Mouse (Mus musculus): Measurements from ENCODE around the gene Gpatch4. TPM values are rescaled to one million over a fixed set of nuclear protein-coding genes. Genes with fewer than 3 reads are reported as not detected.

The Gpatch4 gene
- total RNA-seq (2014; fragmentation: Nextera tagmentation) (45.8 and 50.5 TPM in 2 replicates), total RNA-seq (2017) (39.6 and 40.8 TPM in 2 replicates)

DNA sequence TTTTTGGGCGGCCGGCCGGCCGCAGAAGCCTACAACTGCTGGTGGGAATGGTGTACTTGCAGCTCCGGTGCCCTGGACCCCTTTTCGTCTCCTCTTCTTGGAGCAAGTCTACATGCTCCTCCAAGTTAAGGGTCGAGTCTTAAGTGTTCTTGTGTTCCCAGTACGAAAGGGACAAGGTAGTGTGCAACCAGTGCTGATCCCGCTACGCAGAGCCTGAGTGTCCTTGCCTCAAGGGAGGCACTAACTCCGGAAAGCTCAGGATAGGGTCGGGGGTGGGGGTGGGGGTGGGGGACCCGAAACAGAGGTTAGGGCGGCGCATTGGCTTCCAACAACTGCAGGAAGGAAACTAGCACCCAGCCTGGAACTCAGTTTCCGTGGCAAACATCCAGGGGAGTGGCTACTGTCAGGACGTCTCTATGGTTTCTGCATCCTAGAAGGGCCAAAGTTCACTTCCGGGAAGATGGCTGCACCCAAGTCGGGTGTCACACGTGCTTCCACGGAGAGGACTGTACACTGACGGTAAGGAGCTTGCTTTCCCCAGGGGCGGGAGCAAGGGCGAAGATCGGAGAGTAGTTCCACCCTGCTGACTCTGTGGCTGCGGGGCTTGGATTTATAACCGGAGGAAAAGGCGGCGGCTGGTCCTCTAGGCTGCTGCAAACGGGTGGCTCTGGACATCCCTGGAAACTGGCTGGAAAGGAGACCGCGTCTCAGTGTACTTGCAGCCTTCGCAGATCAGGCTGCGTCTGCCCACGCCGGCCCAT, at the start of gene Gpatch4:
TSS of gene Gpatch4 (plus strand) at position 448 of the 761 bp plus-strand sequence.
- ATAC-seq (replicated peaks; ENCODE audit: poor library complexity, severe bottlenecking), result peak; percentile 99

DNA sequence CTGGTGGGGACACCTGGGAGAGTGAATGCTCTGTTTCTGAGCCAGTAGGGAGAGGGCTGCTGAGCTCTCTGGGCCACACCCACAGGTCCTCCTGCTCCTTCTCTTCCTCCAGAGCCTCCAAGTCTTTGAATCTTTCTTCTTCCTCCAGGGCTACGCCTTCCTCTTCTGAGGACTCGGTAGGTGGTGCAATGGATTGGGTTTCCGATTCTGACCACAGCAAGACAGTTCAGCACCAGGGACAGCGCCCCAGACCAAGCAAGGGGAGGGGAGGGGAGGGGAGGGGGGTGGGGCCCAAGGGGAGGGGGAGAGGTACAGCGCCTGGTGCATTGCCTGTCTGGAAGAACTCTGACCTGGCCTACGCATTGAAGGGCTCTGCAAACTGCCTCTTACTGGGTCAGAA, 49.5 kb upstream of the Gpatch4 start:
- peak; percentile 84 for ATAC-seq (replicated peaks; ENCODE audit: poor library complexity, severe bottlenecking)

DNA sequence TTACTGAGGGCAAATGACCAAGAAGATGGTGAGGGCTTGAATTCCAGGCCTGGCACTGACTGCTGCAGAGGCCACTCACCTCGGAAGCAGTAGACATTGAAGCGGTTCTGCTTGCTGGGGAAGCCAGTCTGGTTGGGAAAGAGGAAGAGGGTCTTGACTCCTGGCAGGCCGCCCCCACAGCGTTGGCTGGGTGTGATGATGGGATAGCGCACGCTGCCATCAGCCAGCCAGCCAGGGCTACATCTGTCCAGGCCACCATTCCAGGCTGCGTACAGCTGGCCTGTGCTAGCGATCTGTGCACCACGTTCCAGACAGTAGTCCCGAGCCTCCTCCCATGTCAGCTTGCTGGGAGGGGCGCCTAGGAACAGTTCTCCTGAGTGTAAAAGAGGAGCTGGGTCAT, 47.6 kb upstream of the Gpatch4 start:
- ATAC-seq (replicated peaks; ENCODE audit: poor library complexity, severe bottlenecking), result no peak

DNA sequence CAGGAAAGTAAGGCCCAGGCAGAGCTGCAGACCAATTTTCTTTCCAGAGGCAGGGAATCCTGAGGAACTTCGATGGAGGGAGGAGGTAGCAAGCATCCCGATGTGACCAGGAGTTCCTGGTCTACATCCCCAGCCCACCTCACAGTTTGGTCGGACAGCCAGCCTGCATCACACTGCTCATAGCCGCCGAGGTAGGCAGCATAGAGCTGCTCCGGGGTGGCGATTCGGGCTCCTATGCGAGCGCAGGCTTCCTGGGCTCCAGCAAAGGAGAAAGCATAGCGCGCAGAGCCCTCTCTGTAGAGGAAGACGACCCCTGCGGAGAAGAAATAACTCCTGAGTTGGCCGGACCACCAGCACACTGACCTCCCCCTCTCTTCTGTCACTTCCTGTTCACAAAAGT, 46.5 kb upstream of the Gpatch4 start:
- no peak for ATAC-seq (replicated peaks; ENCODE audit: poor library complexity, severe bottlenecking)

DNA sequence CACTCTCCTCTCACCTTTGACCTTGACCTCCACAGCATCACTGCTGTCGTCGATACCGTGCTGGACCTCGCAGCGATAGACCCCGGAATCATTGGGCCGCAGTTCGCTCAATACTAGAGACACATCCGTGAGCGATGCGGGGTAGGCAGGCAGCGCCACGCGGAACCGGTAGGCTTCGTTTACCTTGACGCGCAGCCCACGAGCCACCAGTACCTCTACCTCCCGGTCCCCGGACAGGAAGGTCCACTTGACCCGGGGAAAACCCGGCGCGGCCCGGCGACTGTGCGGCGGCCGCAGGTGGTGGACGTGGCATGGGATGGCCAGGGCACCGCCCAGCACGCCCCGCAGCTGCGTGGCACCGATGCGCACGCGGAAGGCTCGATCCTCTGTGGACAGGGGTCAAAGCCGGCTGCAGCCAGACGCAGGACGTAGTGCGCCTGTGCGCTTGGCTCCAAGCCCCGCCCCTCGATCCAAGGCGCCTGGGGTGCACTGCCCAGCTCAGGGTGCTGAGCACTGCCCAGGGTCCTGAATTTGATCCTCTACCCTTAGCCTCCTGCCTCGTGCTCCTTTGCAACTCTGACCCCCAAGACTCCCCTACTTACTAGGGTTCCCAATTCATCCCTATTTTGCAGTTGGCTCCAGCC, 45.8 kb upstream of the Gpatch4 start:
- peak; percentile 44 for ATAC-seq (replicated peaks; ENCODE audit: poor library complexity, severe bottlenecking)

DNA sequence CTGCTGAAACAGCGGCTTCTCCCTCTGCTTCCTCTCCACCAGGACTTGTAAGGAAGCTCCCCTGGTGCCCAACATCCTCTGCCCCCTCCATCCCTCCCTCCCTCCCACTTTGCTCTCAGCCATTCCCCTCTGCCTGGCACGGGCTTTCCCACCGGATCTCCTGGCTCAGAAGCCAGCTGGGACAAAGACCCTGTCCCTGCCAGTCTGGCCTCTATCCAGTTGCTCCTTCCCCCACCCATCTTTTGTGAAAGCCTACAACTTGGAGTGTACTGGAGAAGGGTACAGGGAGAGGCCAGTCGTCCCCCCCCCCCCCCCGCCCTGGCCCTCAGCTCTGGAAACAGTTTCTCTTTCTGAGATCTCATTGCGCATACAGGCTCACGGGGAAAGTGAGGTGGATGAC, 44.2 kb upstream of the Gpatch4 start:
- ATAC-seq (replicated peaks; ENCODE audit: poor library complexity, severe bottlenecking), result no peak

DNA sequence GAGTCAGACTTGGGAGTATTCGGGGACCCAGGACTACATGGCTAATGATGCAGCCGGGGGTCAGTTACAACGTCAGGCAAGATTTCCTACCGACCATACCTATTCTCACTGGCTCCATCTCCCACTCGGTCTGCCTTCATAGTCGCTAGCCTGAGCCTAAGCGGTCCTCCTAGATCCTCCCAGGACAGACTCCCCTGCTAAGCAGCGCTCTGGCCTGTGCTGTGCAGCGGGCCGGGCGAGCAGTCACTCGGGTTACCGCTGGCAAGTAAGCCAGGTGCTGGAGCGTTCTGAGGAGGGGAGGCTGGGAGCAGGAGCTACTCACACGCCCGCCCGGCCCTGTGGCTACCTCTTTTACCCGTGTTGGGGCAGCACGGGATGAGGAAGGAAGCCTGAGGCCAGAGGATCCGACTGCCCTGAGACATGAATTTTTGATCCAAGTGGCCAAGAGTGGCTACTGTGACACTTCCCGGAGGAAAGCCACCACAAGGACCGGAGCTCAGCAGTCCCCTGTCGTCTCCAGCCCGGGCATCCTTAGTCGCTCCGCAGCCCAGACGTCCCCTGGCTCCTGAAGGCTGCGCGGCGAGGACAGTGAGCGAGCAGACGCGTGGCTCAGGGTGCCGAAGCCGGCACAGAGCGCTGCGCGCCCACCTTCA, 43.5 kb upstream of the Gpatch4 start:
- ATAC-seq (replicated peaks; ENCODE audit: poor library complexity, severe bottlenecking), result no peak

DNA sequence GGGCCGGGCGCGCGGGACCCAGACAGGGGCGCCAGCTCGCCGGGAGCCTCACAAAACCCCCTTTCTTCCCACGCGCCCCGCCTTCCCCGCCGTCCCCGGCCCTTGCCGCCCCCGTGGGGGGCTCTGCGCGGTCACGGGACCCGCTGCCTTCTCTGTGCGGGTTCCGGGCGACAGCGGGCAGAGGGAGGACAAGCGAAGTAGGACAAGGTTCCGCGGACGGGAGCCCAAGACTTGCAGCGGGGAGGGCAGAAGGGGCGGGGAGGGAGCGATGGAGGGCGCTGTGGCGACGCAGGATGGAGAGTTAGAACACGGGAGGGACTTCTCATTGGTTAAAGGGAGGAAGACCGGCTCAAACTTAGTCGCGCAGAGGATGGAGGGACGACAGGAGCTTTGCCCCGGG, 42.7 kb upstream of the Gpatch4 start, which contains the start of gene Bcan:
TSS of gene Bcan (minus strand) at position 50 of the 400 bp plus-strand sequence.
- ATAC-seq (replicated peaks; ENCODE audit: poor library complexity, severe bottlenecking), result no peak

DNA sequence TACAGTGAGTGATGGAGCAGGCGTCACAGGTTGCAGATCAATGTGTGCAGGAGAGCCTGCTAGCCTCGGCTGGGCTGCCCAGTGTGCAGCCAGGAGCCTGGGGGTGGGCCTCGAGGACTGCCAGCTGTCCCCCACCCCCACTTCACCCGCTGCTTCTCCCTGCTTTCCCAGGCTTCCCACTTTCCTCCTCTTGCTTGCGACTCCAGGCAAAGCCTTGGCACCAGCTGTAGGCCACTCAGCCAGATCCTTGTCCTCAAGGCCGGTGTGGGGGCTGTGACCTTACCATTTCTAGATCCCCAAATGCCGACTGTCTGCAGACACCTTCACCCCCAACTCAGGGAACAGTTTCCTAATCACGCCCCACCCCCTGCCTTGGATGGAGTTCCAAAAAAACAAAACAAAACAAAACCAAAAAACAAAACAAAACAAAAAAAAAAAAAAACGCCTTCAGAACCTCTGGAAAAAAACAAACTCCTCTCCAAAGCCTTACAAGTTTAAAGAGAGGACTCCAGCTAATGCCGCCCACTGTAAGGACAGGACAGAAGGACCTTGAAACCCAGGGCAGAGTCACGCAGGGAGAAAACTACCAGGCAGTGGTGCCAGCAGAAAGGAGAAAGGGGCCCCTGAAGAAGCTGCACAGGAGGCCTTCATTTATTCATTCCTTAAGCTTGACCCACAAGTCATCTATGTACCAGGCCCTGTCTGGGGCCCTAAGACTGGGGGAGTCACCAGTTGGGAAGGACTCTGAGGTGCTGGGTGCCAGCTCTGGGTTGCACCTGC, 41.9 kb upstream of the Gpatch4 start:
- ATAC-seq (replicated peaks; ENCODE audit: poor library complexity, severe bottlenecking), result no peak

DNA sequence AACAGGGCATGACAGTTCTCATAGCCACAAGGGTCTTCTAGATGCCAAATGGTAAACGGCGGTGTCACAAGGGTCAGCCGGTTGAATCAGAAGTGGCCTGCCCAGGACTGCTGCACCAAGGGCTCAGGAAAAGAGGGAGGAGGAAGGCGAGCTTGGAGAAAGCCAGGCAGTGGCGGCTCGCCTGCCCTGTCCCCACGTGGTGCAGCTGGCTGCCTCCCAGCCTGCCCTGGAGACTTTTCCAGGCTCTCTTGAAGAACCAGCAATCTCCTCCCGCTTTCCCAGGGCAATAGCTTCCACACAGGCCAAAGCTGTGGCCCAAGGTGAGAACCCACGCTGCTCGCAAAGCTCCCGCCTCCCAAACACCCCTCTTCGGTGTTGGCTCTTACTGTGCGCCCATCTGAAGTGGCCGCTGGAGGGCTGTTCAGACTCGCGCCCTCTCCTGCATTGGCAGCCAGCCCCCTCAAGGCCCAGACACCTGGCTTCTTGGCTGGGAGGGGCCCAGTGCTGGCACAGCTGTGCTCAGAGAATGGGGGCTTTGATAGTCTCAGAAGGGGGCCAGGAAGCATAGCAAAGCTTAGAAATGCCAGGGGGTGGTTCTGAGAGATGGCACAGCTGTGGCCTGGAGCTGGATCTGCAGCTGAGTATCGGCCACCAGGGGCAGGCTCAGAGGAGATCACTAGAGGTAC, 40.5 kb upstream of the Gpatch4 start:
- ATAC-seq (replicated peaks; ENCODE audit: poor library complexity, severe bottlenecking), result no peak

DNA sequence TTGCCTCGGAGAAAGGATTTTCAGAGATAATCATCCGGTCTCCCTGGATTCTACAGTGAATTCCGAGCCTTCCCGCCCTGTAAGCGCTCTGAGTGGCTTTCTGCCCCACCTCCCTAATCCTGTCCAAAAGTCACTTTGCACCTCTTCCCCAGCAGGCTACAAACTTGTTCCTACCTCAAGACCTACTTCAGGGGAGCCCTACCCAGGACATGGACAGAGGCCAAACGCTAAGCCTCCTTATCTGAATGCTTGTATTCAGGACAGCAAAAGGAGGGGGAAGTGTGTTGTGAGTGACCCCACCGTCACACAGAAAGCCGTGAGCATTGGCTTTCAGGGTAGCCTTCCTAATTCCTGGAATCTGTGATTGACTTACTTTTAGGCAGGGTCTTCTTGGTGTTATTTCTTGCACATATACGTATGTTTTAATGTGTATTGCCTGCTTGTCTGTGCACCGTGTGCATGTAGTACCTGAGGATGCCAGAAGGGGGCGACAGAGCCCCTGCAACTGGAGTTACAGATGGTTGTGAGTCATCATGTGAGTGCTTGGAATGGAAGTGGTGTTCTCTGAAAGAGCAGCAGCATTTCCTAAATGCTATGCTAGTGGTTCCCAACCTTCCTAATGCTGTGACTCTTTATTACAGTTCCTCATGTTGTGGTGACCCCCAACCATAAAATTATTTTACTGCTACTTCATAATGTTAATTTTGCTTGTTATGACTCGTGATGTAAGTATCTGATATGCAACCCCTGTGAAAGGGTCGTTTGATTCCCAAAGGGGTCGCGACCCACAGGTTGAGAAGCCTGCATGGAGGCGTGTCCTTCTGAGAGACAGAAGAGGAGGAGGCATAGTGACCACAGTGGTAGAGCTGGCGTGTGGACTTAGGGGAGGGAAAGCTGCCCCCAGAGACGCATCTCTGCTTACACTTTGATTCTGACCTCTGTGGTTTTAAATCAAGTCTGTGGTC, 36.8 kb upstream of the Gpatch4 start:
- ATAC-seq (replicated peaks; ENCODE audit: poor library complexity, severe bottlenecking), result no peak

DNA sequence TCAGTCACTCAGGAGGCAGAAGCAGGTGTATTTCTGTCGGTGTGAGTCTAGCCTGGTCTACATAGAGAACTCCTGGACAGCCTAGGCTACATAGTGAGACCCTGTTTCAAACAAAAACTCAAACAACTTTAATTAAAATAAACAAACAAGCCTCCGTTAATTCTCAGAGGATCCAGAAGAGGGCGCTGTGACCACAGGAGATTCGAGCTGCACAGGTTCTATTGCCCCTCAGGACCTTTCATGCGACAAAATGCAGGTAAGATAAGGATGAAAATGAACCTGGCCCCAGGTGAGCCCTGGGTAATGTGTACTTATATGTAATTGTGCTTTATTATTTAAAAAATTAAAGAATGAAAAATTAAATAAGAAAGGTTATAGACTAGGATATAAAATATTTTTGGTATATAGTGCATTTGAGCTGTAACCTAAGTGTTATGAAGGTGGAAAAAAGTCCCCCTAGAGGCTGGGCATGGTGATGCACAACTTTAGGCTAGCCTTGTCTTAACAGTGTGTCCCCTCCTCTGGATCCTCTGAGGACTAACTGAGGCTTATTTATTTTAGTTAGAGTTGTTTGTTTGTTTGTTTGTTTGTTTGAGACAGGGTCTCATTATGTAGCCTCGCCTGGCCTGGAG, 32.2 kb upstream of the Gpatch4 start:
- peak; percentile 58; the same call in 1 of the 2 replicates for ATAC-seq (replicated peaks; ENCODE audit: poor library complexity, severe bottlenecking)

DNA sequence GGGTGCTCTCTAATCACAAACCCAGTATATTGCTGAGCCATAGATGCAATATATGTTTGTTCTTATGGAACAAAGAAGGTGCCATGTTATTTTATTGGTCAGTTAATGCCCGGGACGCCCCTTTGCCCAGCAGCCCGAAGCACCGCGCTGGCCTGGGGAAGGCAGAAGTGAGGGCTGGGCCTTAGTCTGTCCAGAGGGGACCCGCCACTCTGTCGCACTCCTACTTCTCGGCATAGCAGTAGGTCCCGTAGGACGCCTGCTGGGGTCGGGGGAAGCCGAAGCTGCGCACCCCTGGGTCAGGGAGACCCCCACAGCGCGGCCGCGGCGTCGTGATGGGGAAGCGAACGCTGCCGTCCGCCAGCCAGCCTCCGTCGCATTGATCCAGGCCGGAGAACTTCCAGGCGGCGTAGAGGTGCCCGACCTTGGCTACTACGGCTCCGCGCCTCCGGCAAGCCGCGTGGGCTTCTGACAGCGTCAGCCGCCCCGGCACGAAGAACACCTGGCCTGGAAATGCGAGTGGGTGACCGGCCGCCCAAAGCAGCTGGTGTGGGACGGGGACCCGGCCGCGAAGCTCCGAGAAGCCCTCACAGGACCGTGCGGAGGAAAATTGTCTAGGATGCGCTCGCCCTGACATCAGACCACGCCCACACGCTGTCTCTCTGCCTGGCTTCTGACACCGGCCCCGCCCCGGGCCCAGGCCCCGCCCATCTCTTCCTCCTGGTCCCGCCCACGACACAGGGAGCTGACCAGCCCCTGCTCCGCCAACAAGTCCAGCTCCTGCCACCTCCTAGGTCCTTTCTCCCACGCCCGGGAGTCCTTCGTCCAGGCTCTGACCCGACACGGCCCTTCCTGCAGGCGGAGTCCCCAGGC, 20.4 kb upstream of the Gpatch4 start:
- ATAC-seq (replicated peaks; ENCODE audit: poor library complexity, severe bottlenecking), result peak; percentile 86

DNA sequence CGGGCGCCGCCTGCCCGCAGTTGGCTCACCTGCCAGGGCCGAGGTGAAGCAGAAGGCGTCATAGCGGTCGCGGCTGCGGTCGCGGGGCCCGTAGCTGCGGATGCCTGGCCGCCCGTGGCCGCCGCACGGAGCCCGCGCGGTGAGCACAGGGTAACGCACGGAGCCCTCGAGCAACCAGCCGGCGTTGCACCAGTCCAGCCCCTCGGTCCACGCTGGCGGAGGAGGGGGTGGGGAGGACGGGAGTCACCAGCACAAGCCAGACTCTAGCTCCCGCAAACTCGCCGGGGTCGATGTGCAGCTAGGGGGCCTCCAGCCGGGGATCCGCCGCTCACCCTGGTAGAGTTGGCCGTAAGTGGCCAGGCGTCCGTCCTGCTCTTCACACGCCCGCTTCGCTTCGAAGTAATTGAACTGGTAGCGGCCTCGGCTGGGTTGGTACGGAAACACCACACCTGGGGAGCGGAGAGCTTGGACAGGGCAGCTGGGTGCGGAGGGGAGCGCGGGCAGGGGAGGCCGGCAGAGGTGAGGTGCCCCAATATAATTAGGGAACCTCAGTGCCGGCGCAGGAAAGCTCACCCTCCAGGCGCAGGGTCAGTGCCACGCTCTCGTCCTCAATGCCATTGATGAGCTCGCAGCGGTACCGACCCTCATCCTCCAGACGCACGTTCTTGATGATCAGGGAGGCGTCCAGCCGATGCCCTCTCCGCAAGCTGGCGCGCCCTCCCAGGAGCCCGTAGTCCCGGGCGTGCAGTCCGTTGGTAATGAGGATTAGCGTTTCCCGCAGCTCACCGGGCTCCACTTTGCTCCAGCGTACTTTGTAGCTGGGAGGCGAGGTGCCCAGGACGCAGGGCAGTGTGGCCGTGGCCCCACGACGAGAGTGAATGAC, 19.5 kb upstream of the Gpatch4 start:
- ATAC-seq (replicated peaks; ENCODE audit: poor library complexity, severe bottlenecking), result peak; percentile 51

DNA sequence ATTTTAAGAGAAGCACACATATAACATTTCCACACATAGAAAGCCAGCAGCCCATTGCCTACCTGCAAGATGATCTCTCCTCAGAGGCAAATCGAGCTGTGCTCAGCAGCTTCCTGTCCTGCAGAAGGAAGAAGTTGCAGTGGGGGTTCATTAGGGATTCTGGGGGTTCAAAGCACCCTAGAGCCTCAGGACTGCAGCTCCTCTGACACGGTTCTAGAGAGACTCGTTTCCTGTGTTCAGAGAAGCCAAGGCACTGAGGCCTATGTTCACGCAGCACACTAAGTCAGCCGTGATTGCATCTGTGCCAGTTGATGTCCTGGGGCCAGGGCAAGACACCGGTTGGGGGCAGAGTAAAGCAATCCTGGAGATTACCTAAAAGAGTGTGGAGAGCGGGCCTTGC, 16.1 kb upstream of the Gpatch4 start:
- ATAC-seq (replicated peaks; ENCODE audit: poor library complexity, severe bottlenecking), result no peak

DNA sequence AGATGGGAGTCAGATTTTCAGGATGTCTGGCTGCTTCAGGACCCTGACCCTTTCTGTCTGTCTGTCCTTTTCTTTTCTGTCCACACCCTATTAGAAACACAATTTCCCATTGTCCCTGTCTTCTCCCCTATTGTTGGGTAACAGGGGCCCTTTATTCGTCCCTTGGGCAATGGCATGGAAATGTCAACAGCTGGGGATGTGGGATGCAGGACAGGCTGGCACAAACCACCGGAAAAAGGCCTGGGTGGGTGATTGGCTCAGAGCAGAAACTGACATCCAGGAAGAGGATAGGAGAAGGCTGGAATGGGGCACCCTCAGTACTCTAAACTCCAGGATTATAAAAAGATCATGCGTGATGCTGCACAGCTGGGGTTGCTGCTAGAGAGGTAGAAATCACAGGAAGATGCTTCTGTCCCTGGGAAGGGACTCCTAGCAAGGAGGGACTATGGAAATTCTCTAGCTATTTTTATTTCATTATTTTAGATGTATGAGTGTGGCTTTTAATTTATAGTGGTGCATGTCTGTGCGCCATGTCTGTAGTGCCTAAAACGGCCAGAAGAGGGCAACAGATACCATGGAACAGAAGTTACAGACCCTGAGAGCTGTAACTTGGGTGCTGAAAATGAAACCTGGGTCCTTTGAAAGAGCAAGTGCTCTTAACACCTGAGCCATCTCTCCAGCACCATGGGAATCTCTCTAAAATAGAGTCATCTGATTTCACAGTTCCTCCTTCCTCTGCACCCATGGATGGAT, 15.3 kb upstream of the Gpatch4 start, which contains the start of gene Hapln2:
TSS of gene Hapln2 (minus strand) at position 150 of the 753 bp plus-strand sequence.
- no peak for ATAC-seq (replicated peaks; ENCODE audit: poor library complexity, severe bottlenecking)
